Mouse (Mus musculus) macrophage (primary cell): ENCODE data around the gene Syt6. TPM values are rescaled to one million over a fixed set of nuclear protein-coding genes. Genes with fewer than 3 reads are reported as not detected.

Experiments
- polyA plus RNA-seq: library from polyadenylated mRNA; stranded (reverse); fragments of 250-400 nt; gene quantifications from 3 replicates; pipeline ENCODE4 v1.2.4, GENCODE M21; 2018; ENCODE audit warnings: inconsistent platforms

Gene Syt6
- polyA plus RNA-seq, 1 experiment from 2014 or later = not detected

Other genes starting within 250 kb of the Syt6 start
- 0.18 to 0.29 TPM (median 0.23 TPM) in 3 replicates for gene Atg4a-ps, start 70.8 kb downstream of the Syt6 start, polyA plus RNA-seq
- 0.04 to 0.85 TPM (median 0.12 TPM) in 3 replicates for gene Olfml3, start 162.8 kb downstream of the Syt6 start, polyA plus RNA-seq
- gene Gm10964, start 164.1 kb downstream of the Syt6 start, polyA plus RNA-seq = not detected in 3 replicates
- 29.3 to 50.0 TPM (median 35.0 TPM) in 3 replicates for gene Hipk1, start 216.3 kb downstream of the Syt6 start, polyA plus RNA-seq
- 4.8 to 7.4 TPM (median 5.8 TPM) in 3 replicates for gene Dclre1b, start 234.2 kb downstream of the Syt6 start, polyA plus RNA-seq
- 5.2 to 11.4 TPM (median 9.4 TPM) in 3 replicates for gene Ap4b1, start 234.3 kb downstream of the Syt6 start, polyA plus RNA-seq
- 0.11 TPM in 1 of 3 replicates, not detected in the others for gene Gm43064, start 234.3 kb downstream of the Syt6 start, polyA plus RNA-seq